Mouse (Mus musculus): ENCODE measurements at regions not wholly inside any gene's neighbourhood (a gene's known extent, or its start where the extent isn't known, plus 50 kb on each side); places are given as distances from the start of the nearest gene placed in this dataset.

DNA sequence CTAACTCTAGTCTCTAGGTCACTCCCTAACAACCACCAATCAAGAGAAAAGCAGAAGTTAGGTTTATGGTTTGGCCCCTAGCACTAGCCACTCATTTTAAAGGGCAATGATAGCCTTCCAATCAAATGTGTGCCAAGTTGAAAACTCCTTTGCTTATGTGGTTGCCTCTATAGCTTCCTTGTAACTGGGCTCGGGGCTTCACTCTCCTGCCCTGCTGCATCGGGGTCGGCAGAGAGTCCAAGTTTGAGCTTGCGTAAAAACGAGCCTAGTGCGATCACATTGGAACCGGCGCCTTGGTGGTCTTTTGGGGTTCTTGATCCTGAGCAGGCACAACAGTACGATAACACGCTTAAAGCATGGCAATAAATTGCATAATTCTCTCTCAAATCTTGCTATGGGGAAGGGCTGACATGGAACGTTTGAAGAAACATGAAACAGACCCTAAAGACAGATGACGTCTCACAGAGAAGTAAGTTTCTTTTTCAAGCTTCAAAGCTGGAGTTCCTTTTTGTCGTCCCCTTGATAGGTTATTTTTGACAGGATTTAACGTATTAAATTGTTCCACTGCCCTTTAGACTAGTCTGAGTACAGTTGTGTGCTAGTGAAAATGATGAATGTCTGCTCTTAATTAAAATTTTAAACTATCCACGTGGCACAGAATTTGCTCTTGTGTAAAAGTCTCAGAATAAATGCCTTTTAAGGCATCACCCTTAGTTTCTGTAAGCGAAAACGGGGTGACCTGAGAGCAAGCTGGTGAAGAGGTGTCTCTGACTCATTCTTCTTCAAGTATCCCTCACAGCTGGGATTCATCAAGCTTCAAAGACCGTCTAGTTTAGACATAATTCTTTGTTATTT lies 52.0 kb downstream of the 4930426L09Rik start:
- no peak for DNase-seq
- intact Hi-C loops (cut with DNase I): no loop called here

DNA sequence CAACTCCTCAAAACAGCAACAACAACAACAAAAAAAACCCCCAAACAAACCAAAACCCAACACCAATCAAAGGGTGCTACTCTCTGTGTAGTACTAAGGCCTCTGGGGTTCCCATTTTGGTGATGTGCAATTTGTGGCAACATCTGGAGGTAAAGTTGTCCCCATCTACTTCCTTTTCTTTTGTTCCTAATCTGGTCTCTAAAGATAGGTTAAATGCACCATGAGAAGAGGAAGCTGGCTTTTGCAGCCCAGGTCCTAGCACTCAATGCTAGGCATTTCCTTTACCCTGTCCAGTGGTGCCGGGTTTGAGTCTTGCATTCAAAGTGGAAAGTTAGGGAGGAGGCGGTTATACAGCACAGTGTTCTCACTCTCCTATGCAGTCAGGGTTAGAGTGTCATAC lies 57.4 kb downstream of the 4930426L09Rik start:
- intact Hi-C loops (cut with DNase I): no loop called here
- DNase-seq: no peak

- intact Hi-C loops (cut with DNase I): no loop called here
- DNase-seq: no peak
These were observed 59.7 kb downstream of the 4930426L09Rik start for GRCm38 (mm10) chr2:19057859-19058258.

GRCm38 (mm10) chr2:19058765-19059164 lies 60.6 kb downstream of the 4930426L09Rik start:
- intact Hi-C loops (cut with DNase I): no loop called here

GRCm38 (mm10) chr2:19059246-19059645 lies 61.1 kb downstream of the 4930426L09Rik start:
- intact Hi-C loops (cut with DNase I): no loop called here
- no peak for DNase-seq

More at GRCm38 (mm10) chr2:19058765-19059164, 60.6 kb downstream of the 4930426L09Rik start:
- DNase-seq: no peak

- no peak for DNase-seq
- intact Hi-C loops (cut with DNase I): no loop called here
These were observed 62.2 kb downstream of the 4930426L09Rik start for GRCm38 (mm10) chr2:19060218-19060915.

DNA sequence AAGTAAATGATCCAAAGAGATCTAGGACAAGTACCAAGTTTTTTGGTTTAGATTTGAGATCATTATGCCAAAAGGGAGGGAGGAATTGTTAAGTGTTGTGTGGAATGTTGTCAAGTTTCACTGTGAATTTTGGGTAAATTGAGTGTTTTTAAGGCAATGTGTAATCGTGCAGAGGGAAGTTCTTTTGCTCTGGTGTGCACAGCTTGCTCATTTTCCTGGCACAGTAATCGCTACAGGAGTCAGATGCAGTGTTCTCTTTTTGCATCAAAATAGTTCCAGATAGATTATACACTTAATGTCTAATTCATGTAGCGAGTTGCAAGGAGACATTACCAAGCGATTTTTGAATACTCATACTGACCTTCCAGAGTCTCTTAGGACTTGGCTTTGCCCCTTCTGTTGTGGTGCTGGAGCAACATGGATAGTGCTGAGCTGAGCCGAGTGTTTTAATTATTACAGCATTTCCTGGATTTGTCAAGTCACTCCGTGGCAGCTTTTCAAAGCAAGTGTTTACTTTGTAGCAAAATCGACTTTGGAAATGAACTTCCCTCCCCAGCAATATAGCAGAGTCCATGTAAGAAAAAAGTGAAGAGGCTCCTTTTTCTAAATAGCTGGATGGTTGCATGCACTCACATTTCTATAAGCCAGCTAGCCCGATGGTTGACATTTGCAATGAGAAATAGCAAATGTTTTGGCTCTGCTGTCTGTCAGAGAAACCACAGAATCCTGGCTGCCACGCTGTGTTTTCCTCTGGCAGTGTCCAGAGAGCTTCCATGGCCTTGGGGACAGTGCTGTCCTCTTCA lies 66.6 kb downstream of the 4930426L09Rik start:
- peak; percentile 20 to 42 for DNase-seq
- intact Hi-C loops (cut with DNase I): no loop called here

DNA sequence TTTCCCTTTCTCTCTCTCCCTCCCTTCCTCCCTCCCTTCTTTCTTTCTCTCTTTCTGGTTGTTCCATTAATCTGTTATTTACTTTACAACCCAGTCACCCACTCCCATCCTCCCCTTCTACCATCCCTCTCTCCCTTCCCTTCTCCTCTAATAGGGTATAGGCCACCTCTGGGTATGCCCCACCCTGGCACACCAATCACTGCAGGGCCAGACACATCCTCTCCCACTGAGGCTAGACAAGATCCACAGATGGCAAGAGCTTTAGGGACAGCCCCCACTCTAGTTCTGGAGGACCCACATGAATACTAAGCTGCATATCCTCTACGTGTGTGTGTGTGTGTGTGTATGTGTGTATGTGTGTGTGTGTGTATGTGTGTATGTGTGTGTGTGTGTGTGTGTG lies 67.4 kb downstream of the 4930426L09Rik start:
- no peak for DNase-seq
- intact Hi-C loops (cut with DNase I): no loop called here

- intact Hi-C loops (cut with DNase I): no loop called here
- no peak for DNase-seq
These were observed 70.0 kb downstream of the 4930426L09Rik start for GRCm38 (mm10) chr2:19068161-19068560.

DNA sequence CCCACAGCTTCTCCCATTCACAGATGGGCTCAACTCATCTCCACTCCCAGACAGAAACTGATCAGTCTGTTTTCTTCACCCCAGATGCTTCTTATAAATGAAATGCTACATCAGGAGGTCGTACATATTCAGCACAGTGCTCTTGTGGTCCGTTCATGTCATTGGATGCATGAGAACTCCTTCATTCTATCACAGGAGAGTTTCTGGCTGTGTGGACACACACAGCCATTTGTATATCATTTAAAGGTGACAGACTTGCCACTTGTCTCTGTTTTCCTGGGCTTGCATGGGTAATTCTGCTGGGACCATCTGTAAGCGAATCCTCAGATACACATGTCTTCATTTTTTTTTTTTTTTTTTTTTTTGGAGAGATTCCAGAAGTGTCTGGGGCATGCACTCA lies 85.7 kb downstream of the 4930426L09Rik start:
- no peak for DNase-seq
- intact Hi-C loops (cut with DNase I): loop anchor here (5.0 kb wide), 1 partner anchor 212 kb away; no protein-coding TSS in a partner anchor

DNA sequence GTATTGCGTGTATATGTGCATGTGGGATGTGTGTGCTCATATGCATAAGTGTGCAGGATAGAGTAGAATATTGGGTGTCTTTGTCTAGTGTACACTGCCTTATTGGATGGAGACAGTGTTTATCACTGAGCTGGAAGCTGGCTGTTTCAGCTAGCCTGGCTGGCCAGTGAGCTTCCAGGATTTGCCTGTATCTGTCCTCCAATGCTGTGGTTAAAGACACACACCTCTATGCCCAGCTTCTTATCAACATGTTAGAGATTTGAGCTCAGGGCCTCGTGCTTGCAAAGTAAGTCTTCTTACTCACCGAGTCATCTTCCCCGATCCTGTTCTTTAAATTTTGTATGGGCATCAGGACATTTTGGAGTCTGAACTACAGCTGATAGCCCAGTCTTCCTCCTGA lies 87.0 kb downstream of the 4930426L09Rik start:
- DNase-seq: no peak
- intact Hi-C loops (cut with DNase I): no loop called here

GRCm38 (mm10) chr2:19086167-19086566 lies 88.0 kb downstream of the 4930426L09Rik start:
- intact Hi-C loops (cut with DNase I): no loop called here
- no peak for DNase-seq

DNA sequence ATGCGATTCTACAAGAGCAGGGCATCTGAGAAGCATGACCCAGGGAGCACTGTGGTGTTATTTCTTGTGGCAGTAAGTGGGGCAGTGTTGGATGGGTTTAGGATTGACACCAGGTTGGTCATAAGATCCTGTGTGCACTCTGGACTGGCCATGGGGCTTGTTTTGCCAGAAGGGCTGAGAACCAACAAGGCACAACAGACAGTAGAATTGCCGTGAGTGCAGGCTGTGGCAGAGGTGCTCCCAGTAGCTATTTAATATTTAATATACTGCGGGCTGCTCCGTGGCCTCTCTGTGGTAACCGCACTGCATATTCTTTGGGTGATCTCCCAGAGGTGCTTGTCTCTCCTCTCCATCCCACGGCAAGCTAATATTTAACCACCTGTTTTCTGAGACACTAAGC lies 88.5 kb downstream of the 4930426L09Rik start:
- intact Hi-C loops (cut with DNase I): no loop called here
- DNase-seq: no peak

- no peak for DNase-seq
- intact Hi-C loops (cut with DNase I): no loop called here
These were observed 99.7 kb upstream of the Armc3 start for GRCm38 (mm10) chr2:19099384-19099783.

DNA sequence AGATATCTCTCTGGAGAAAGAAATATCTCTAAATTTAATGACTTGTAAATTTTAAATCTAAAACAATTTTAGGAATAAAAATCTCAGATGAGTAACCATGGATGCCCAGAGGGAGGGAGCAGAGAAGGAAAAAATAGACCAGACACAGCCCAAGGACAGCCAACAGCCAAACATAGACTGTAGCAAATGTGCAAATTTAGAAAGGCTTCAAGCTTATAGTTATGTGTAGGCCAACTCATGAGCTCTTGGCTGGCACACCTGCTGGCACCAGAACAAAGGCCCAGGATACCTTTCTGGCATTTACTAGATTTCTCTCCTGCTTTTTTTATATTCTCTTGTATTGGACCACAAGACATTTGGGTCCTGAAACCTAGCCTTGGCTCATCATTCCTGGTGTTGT lies 90.3 kb upstream of the Armc3 start:
- no peak for DNase-seq
- intact Hi-C loops (cut with DNase I): no loop called here

GRCm38 (mm10) chr2:19119871-19120270 lies 79.2 kb upstream of the Armc3 start:
- DNase-seq: no peak
- intact Hi-C loops (cut with DNase I): no loop called here

GRCm38 (mm10) chr2:19132864-19133263 lies 66.2 kb upstream of the Armc3 start:
- no peak for DNase-seq
- intact Hi-C loops (cut with DNase I): no loop called here

DNA sequence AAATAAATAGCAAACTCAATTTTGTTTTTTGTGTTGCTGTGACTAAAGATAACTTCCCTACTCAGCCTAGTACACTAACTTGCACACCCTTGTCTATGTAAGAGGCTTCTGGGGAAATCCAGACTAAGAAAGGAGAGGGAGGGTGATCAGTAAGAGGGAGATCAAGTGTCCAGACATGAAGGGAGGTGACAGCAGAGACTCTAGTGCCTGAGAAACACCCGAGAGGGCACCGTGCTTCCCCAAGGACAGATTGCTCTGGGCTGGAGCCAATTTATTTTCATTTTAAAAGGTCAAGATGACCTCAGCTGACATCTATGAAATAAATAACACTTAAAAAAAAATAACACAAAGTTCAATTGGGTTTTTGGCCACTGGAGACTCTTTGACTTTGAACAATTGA lies 56.5 kb upstream of the Armc3 start:
- intact Hi-C loops (cut with DNase I): no loop called here
- peak in 1 of 2 experiments; percentile 7 for DNase-seq

DNA sequence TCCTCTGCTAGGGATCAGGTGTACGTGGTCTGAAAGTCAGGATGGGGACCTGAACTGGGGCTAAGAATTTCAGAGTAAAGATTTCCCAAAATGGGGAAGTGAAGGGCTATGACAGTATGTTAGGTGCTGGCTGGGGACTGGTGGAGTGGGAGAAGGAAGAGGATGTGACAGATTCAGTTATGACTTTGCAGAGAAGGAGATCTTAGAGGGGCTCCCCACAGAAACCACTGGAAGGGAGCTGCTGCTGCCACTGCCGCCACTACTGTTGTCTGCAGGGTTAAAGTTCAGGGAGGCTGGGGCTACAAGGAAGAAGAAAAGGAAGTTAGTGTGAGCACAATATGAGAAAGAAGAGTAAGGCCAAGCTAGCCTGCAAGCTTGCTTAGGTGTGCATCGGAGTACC lies 53.7 kb upstream of the Armc3 start:
- intact Hi-C loops (cut with DNase I): no loop called here

DNA sequence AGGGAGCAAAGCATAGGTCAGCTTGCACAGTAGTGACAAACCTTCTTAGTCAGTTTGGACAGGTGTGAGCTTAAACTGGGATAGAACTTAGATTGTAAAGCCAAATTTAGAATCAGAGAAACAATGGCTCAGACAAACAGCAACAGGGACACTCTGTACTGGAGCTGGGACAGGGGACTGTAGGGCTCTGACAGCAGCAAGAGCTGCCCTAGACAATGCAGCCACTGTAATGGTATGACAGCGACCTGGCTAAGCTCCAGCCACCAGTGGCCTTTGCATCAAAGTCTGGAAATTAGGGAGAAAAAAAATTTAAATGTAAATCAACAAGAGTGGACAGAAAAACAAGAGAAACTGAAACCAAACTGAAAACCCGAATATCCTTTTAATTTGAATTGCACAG lies 53.2 kb upstream of the Armc3 start:
- intact Hi-C loops (cut with DNase I): no loop called here
- DNase-seq: peak; percentile 16 to 57

More for the DNA sequence above, 53.7 kb upstream of the Armc3 start:
- no peak for DNase-seq

- intact Hi-C loops (cut with DNase I): no loop called here
- DNase-seq: no peak
These were observed 52.8 kb upstream of the Armc3 start for GRCm38 (mm10) chr2:19146289-19146688.

Measured in heart, postnatal 14 days (tissue).